Mouse (Mus musculus): Measurements from ENCODE around the gene Klk8.

DNA sequence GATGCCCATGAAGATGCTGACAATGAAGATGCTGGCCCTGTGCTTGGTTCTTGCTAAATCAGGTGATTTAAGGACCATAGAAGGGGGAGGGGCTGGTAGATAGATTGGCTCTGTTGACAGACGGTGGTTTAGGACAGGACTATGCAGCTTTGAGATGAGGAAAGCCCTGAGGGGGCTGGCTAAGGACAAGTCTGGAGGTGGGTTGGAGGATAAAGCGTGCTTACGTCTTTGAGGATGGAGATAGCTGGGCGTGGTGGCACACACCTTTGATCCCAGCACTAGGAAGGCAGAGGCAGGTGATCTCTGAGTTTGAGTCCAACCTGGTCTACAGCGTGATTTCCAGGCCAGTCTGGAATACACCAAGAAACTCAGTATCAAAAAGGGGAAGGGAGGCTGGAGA is 28.7 kb downstream of the Klk8 start:
- TF ChIP-seq CTCF (IDR thresholded peaks at IDR 0.05; ENCODE audit: low read depth) (no peak), EP300 (optimal IDR thresholded peaks at IDR 0.05) (no peak)

Measured in stomach, postnatal 0 days (tissue).